Mouse (Mus musculus) lung, postnatal 10 days (tissue): ENCODE measurements around the gene Epn1.
"Not testable (repeated sequence)": the region's sequence is repeated elsewhere in the genome, so short reads cannot be mapped to it uniquely, and the experiment has no call there.

Experiments
- DNase-seq: peaks from one replicate; pipeline ENCODE4 v3.0.0; 2021

Epn1 gene

DNA sequence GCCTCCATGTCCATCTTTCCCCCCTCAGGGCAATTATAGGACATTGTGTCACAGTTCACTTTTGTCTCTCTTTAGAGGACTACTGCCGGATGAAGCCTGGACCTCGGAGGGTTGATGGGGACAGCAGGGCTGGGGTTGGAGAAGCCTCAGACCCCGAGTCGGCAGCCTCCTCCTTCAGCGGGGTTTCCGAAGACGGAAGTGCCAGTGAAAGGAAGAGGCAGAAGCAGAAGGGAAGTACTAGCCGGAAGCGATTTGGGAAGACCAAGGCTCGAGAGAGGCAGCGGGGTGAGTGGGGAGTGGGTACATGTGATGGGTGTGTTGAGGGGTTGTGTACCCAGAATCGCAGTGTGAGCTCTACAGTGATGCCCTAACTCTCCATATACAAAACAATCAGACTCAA, 20.6 kb upstream of the Epn1 start:
- DNase-seq = no peak

DNA sequence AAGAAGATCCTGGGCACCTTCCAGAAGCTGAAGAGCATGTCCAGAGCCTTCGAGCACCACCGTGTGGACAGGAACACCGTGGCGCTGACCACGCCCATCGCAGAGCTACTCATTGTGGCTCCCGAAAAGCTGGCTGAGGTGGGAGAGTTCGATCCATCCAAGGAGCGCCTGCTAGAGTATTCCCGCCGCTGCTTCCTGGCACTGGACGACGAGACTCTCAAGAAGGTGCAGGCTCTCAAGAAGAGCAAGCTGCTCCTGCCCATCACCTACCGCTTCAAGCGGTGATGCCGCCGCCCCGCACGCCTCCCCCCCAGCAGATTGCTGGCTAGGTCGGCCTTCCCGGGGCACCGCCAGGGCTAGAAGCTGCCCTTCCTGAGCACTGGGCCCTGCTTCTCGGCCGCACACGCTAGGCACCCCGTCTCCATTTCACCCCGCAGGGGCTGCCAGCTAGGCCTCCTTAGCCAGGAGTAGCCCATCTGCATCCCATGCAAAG, 19.8 kb upstream of the Epn1 start:
- DNase-seq = peak; percentile 92

DNA sequence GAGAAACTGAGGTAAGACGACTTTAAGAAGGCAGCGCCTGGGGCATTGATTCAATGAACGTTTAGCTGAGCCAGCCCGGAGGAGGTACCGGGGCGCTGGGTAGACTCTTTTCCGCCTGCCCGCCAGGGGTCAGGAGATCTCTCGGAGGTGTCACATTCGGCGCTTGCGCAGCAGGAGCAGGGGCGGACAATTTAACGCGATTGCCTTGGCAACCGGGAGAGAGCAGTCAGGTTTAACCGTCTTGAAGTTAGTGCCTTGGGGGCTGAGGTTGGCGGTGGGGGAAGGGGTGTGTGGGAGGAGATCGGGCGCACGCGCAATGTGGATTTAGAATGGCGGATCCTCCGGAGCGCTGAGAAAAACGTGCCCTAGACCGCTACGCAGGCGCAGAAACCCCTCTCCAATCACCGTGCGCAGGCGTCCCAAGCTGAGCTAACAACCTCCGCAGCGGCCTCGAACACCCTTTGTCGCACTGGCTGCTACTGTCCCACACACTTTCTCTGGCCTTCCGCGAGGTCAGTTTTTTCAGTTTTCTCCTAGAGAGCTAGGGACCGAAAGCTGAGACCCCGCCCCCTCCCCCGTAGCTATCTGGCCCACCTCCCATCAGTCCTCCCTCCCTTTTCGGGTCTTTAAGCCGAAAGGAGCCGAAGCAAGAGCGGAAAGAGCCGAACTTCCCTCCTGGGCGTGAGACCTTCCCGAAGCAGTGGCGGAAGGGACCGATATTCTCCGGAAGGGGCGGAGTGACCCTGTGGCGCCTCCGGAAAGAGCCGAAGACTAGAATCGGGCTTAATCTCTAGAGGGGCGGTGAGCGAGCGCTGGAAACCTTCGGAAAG, 18.9 kb upstream of the Epn1 start:
- DNase-seq = peak; percentile 99

DNA sequence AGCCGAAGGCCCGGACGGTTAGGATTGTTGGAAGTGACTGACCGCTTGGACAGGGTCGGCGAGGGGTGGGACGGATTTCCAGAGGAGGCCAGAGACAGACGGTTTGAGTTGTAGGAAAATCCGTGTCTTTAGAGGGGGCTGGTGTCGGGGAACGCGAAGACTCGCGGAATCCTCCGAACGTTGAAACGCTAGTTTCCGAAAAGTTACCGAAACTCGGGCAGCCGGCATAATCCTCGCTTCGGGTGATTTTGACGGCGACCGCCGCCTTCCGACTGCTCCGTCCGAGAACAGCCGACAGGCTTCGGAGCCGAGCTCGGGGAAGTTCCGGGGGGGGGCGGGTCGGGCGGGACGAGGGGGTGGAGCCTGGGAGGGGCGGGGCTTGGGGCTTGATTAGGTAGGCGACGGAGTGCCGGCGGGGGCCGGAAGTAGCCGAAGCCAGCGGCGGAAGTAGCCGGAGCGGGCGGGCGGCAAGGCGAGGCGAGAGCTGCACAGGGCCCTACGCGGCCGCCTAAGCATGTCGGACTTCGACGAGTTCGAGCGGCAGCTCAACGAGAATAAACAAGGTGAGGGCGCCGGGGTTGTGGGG, 18.2 kb upstream of the Epn1 start, which contains the start of gene U2af2:
U2af2 (plus strand) TSS at position 370 of the 586 bp plus-strand sequence.
- DNase-seq = peak; percentile 94

DNA sequence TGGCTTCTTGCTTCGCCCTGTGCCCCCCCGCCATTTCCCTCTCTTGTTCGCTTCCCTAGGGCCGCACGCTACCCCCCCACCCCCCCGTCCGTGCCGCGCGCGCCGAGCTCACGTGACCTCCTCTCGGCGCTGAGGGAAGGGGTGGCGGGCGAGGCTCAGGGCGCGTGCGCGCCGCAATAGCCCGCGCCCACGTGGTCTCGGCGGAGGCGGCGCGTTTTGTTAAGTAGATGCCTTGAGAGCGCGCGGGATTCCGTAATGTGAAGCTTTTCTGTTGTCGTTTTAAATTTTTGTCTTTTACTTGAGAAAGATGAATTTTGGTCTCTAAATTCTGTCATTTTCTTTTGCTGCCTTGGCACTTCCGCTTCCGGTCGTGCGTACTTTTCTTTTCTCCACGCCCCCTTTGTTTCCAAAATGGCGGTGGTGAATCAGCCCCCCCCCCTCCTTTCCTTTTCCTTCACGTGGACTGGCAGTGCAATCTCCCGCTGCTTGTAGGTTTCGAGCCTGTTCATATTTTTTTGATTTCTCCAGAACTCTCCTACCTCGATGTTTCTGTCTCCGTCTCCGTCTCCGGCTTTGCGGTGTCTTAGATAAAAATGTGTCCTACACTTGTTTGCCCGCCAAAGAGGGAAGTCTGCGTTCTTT, 17.6 kb upstream of the Epn1 start:
- peak; percentile 83 for DNase-seq

DNA sequence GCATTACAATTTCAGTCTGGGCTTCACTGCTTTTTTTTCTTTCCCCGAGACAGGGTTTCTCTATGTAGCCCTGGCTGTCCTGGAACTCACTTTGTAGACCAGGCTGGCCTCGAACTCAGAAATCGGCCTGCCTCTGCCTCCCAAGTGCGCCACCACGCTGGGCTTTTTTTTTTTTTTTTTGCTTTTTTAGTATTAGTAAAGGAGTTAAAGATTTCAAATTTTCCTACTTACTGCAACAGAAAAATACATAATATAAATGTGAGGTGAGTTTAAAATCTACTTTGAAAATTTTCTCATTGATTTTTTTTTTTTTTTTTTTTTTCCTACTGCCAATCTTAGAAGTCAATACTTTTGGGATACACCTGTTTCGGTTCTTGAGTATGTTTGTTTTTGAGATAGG, 15.1 kb upstream of the Epn1 start:
- DNase-seq = no peak

DNA sequence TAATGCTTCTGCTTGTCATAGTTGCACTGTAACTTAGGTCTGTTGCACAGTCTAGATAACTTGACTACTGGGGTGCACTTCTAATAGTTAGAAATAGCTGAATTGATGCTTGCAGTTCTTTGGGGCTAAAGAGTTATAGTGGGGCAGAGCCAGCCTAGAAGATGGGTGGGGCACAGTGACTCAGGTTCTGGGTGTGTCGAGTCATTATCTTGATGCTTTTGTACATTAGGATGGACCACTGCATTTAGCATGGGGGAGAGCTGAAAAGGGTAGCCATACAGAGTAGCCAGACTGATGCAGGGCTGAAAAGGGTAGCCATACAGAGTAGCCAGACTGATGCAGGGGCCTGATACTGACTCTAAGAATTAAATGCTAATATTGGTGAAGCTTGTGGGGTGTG, 6.4 kb upstream of the Epn1 start:
- DNase-seq = no peak

DNA sequence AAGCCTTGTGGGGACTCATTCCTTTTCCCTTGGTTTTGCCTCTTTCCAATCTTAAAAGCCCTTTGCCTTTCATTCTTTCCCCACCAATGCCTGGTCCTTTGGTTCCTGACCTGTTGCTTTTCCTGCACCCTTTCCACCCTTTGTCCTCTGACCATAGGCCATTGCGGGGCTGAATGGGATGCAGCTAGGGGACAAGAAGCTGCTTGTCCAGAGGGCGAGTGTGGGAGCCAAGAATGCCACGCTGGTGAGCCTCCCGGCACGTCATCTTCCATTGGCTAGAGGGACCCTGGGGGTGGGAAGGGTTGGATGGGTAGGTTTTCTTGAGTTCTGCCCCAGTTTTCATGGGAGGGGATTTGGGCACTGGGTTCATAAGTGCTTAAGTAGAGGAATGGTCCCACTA, 5.1 kb upstream of the Epn1 start:
- no peak for DNase-seq

DNA sequence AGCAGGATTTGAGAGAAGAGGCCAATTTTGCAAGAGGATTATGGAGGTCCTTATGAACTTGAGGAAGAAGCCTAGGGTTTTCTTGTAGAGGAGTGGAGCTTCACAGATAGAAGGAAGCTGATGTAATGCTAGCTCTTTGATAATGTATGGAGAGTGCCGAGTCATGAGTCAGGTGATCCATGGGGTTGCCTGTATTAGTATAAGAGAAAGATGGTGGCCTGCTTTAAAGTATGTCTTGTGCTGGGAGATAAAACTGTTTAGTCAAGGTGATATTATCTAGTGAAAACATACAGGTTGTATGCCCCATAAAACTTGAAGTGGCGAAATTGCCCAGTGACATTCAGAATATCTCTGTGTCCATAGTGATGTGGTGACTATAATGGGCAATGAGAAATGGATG, 3.1 kb upstream of the Epn1 start:
- DNase-seq = no peak

DNA sequence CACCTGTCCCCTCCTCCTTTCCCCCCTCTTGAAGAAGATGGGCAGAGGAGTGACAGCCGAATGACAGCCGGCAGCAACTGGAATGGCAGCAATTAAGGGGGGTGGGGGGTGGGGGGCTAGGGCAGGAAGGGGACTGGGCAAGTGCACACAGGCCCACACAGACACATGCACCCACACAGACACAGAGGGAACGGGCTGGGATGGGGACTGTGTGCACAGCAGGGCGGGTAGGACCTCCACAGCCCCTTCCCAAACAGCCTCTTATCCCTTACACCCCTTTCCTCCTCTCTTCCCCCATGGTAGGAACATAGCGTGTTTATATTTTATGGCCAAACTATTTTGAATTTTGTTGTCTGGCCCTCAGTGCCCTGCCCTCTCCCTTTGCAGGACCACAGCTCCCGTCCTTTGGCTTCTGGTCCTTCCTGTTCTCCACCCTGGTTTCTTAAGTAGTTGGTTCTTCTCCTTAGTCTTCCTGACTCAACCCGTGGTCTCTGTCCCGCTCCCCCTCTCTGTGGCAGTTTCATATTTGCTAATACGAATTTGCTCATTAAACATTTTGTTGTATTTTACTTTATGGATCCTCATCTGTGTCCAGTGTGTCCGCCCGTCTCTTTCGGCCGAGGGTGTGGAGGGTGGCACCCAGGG, 548 bp upstream of the Epn1 start:
- not testable (repeated sequence) for DNase-seq

DNA sequence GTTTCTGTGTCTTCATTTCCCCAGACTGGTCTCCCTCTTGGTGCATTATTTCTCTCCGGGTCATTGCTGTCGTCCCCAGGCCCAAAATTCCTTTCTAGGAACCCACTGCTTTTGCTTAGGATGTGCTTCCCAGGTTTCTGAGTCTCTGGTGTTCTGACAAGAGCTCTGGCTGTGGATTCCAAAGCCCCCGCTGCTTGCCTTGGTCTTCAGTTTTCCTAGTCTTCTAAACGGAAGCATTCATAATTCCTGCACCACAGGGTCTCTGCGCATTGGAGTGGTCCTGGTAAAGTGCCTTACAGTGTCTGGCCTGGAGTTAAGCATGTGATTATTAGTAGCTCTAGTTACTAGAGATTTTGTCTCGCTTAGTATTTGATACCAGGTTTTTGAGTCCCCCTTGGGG, 780 bp downstream of the Epn1 start:
- no peak for DNase-seq

DNA sequence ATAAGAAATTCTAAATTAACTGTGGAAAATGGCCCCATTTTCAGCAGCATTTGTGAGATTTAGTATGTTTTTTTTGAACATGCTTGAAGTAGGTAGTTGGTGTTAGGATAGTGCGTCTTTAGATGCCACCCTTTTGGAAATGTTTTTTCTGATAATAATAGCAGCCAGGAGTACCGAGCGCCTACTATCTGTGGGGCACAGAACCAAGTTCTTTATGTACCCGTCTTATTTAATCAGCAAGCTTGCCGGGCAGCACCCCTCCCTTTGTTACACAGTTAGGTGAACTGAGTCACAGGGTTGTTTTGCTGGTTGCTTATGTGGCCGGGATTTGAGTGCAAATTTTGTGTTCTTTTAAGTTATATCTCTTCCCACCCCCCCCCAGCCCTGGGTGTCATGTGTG, 1.2 kb downstream of the Epn1 start:
- no peak for DNase-seq

DNA sequence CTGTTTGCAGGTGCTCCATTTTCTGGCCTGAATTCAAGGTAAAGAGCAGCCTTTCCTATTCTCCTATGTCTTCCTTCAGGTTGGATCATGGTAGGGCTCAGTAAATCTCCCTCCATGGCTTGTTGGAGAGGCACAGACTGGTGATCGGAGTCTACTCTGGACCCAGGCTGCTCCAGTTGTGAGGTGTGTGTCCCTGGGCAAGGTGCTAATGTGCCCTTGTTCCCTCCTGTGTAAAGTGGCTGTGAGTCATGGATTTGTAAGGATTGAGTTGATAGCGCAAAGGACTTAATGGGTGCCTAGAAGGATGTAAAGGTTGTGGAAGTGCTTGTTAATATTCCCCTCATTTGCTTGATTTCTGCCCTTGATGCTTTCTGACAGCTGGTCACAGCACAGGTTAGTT, 1.9 kb downstream of the Epn1 start:
- DNase-seq = no peak

DNA sequence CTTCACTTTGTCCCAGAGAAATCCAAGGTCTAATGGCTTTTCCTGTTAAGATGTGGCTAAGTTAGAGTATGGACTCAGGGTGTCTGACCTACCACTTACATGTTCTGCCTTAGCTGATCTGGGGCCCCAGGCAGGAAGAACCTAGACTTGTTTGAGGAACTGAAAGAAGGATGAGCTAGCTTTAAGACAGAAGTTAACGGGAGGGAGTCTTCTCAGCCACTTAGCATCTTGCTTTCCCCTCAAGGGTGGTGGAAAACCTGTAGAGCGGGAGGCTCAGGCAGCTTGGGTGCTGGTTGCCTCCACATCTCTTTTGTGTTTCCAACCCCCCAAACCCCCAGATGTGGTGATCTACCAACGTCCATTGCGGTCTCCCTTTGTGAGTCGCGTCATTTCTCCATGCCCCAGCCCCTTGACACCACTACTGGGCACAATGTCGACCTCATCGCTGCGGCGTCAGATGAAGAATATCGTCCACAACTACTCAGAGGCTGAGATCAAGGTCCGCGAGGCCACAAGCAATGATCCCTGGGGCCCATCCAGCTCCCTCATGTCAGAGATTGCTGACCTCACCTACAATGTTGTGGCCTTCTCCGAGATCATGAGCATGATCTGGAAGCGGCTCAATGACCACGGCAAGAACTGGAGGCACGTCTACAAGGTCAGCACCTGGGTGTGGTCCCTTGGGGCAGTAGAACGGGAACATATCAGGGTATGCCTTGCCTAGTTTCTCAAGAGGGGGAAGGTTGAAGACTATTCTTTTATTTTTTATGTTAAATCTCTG, 3.5 kb downstream of the Epn1 start:
- DNase-seq = no peak

DNA sequence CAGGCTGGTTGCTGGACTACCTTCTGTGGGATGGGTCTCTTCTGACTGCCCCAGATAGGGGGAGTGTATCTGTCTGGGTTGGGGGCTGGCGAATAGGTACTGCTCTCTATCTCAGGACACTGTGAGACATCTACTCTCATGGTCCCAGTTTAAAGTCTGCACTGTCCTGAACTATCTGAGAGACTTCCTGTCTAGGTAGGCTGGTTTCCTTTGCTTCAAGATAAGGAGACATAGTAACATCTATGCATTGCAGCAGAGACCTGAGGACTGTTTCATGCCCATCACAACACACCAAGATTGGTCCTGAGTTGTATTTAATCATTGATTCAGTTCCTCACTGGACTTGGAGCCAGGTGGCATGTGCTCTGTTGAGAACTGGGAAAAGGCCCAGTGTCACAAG, 5.5 kb downstream of the Epn1 start:
- DNase-seq = no peak

DNA sequence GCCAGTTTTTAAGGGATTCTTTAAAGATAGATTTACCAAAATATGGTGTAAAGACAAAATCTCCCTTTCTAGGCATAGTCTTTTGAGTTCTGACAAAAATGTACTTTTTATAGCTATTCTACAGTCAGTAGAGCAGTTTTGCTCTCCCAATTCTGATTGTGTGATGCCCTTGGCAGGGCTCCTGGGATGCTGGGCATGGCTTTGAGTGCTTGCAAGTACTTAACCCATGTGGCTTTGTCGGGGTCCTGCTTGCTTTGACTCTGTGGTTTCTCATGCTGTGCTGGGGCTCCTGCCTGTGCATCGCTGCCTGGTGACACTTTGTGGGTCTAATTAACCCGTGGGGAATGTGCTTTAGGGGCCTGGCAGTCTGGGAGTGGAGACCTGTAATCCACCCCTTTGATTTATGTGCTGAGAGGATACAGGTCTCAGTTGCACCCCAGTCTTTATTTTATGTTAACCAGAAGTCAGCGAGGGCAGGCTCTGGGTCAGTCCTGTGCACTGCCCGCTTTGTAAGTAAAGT, 6.9 kb downstream of the Epn1 start:
- no peak for DNase-seq

DNA sequence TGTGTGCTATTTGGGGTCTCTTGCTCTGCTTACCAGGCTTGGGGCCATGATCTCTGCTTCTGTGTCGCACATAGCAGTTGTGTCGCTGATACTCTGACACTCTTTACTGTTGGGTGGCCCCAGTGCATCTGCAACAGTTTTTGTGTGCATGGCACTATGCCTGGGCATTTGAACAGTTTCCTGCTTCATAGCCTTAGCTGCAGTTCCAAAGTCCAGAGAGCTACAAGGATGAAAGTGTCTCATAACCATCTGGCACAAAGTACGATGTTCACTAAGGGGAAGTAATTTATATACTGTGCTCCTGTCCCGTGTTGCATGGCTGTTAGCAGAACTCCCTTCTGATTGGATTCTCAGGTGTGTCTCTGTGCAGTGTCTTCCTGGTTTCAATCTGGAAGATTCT, 7.9 kb downstream of the Epn1 start:
- no peak for DNase-seq

DNA sequence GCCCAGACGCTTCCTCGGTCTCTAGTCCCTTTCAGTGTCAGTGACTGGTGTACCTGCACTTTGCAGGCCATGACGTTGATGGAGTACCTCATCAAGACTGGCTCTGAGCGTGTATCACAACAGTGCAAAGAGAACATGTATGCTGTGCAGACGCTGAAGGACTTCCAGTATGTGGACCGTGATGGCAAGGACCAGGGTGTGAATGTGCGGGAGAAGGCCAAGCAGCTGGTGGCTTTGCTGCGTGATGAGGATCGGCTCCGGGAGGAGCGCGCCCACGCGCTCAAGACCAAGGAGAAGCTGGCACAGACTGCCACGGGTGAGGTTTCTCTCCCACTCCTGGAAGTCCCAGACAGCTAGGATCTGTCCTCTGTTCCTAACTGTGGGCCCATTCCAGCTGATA, 9.8 kb downstream of the Epn1 start:
- DNase-seq = no peak

DNA sequence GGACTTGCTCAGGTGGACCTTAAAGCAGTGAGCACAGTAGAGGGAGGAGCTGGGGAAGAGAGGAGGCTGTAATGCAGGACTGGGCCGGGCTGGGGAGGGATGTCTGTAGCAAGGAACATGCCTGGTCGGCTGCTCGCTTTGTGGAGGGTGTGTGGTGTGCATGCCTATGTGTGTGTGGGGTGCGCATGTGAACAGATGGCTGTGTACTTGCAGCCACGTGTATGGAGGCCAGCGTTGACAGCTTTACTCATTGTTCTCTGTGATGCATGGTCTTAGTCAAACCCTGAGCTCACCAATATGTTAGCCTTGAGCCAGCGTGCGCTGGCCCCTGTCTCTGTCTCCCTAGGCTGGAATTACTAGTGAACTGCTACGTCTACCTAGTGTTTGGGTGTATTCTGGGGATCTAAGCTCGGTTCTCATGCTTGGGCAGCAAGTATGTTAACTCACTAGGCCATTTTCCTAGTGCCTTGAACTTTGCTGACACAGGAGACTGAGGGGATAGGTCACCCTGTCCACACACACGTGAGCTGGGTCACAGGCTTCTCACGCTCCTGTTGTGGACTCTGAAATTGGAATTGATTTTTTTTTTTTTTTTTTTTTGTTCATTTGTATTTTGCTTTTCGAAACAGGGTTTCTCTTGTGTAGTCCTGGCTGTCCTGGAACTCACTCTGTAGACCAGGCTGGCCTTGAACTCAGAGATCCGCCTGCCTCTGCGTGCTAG, 11.1 kb downstream of the Epn1 start:
- no peak for DNase-seq

DNA sequence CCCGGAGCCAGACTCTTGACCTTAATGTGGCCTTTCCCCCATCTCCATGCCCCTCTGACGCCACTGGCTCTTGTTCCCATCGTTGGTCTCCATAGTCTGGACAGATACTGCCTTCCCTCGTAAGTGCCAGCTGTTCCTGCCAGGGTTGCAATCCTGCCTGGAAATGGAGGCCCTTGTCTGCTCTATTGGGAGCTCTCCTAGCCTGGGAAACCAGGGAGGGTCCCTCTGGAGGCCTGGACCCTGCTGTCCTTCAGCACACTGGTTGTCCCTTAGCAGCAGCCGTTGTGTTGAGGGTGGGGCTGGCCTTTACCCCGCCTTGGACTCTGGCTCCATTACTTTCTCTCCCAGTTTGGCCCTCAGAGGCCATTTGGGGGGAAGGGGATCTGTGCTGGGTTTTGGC, 12.3 kb downstream of the Epn1 start:
- DNase-seq = no peak

DNA sequence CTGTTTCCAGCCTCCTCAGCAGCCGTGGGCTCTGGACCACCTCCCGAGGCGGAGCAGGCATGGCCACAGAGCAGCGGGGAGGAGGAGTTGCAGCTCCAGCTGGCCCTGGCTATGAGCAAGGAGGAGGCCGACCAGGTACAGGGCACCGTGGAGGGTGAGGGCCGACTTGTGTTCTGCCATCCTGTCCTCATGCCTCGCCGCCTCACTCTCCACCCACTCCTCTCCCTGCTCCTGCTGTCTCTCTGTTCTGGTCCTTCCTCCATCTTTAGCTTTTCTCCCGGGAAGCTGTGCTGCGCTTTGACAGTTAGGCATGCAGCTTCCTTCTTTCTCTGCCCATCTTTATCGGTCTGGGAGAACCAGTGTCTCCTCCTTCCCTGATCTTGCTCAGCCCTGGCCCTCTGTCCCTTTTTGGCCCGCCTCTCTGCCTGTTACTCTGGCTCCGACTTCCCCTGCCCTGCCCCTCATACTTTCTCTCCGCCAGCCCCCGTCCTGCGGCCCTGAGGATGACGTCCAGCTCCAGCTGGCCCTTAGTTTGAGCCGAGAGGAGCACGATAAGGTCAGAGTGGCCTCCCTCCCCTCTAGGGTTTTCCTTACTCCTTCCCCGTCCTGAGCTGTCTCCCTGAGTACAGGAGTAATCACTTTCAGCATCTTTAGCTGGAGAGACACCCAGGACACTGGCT, 12.9 kb downstream of the Epn1 start:
- peak; percentile 23 for DNase-seq
